Mouse (Mus musculus): ENCODE measurements around the gene Sox3. TPM values are rescaled to one million over a fixed set of nuclear protein-coding genes. Genes with fewer than 3 reads are reported as not detected.

Gene Sox3
- total RNA-seq (2015; ENCODE audit: low replicate concordance) (not detected in 2 replicates), total RNA-seq (2017; ENCODE audit: low replicate concordance) (not detected in 2 replicates)

DNA sequence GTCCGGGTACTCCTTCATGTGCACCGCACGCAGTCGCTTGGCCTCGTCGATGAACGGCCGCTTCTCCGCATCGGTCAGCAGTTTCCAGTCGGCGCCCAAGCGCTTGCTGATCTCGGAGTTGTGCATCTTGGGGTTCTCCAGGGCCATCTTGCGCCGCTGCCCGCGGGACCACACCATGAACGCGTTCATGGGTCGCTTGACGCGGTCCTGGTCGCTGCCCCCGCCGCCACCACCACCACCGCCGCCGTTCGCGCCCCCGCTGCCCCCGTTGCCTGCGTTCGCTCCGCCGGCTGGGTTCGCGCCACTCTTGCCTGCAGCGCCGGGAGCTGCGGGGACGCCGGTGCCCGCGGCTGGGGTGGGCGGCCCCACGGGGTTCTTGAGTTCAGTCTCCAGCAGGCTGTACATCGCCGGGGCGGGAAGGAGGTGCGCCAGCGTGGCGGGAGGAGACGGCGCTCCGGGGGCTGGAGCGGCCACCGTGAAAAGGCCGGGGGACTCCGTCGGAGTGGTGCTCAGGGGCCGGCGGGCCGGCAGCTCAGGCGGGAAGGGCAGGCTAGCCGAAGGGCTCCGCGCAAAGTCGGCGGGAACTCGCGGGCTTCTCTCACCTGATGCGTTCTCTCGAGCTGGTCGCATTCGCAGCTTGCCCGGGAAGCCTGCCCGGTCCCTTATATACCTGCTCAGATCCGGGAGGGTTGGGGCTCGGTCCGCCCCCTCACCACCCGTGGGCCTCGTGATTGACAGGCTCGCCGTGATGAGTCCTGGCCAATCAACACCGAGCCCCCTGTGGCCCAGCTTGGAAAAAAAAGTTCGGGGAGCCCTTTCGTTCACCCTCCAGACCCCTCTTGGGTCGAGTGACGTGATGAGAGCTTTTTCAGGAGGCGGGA is at the start of gene Sox3:
Gene Sox3 (minus strand): TSS at position 630 of the 881 bp plus-strand sequence.
- ATAC-seq (replicated peaks; ENCODE audit: low FRiP score, poor library complexity, severe bottlenecking), result no peak

- no peak for ATAC-seq (replicated peaks; ENCODE audit: low FRiP score, poor library complexity, severe bottlenecking)
Measured at GRCm38 (mm10) chrX:60940225-60940624, 47.0 kb upstream of the Sox3 start.

DNA sequence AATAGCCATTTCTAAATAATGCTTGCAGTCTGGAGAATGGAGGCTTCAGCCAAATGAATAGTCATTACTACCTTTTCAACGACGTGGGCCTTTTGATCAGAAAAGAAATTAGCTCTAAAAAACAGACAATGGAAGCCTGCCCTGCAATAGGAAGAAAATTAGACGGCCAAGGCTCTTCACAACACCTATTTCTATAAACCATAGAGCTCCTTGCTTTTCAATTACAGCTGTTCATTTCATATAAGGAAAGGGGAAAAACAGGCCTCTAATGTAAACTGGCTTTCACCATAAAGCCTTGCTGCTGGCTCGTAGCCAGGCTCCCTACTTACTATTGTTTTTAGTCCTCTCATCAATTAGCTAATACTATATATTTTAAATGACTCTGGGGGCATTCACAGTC is 6.3 kb upstream of the Sox3 start:
- ATAC-seq (replicated peaks; ENCODE audit: low FRiP score, poor library complexity, severe bottlenecking), result no peak

DNA sequence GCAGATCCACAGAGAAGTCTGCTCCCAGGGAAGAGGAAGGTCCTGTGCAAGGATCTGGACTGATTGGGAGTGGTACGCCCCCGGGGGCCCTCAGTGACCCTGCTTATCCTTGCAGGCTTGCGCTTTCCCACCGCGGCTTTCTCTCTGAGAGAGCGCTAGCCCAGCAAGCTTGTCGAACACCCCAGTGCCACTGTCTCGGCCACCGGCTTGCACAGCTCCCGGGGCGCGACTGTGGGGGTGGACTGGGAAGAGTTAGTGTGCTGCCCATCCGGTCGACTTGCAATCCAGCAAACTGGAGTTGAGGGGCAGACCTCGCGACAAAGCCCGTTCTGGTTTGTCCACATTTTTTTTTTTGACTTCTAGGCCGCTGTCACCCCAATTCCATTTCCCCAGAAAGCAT is 5.4 kb upstream of the Sox3 start:
- ATAC-seq (replicated peaks; ENCODE audit: low FRiP score, poor library complexity, severe bottlenecking), result no peak

DNA sequence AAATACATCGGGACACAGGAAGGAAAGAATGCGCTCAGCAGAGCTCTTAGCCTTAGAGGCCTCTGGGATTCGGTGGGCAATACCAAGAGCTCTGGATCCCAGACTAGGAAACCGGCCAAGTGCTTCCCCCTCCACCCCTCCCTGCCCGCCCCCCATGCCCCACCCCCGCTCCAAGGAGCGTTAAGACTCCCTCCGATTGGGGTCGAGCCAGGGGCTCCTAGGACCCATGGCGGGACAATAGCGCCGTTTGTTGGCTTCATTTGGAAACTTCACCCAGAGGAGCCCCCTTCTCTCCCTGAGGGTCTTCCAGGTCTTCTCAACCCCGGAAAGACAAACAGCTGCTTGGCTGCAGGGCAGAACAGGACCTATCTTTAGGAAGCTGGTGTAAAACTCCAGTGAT is 3.1 kb upstream of the Sox3 start:
- ATAC-seq (replicated peaks; ENCODE audit: low FRiP score, poor library complexity, severe bottlenecking), result no peak

- ATAC-seq (replicated peaks; ENCODE audit: low FRiP score, poor library complexity, severe bottlenecking), result no peak
Measured at GRCm38 (mm10) chrX:60895416-60895815, 2.2 kb upstream of the Sox3 start.

DNA sequence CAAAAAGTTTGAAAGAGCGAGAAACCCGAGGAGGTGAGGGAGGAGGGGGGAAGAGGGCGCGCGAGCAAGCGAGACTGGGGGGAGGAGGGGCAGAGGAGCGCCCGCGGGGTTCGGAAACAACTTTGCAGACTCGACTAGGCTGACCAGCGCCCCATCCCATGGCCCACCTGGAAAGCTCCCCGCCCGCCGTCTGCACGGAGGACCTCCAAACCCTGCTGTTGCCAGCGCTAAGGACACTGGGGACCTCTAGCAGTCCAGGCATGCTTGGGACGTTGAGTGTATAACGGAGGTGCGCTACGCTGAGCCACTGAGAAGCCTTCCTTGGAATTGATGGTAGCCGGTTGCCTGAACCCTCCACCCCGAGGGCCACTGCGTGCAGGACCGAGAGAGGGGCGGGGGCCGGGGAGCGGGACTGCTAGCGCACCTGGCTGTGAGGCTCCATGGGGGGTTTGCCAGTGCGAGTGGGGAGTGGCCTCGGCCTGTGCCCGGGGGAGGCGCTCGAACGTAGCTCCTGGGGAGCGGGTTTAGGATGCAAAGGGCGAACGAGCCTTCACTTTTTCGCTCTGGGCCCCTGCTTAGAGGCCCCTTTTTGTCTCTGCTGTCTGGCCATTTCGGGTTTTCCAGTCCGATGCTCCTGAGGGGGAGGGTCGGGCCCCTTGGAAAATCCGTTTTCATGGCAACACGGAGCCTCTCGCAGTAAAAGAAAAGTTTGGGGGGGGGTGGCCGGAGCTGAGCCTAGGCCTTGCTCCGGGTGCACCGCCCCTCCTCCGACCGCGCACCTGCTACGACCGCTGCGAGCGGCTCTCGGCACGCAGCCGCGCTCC is 702 bp upstream of the Sox3 start:
- ATAC-seq (replicated peaks; ENCODE audit: low FRiP score, poor library complexity, severe bottlenecking), result no peak

DNA sequence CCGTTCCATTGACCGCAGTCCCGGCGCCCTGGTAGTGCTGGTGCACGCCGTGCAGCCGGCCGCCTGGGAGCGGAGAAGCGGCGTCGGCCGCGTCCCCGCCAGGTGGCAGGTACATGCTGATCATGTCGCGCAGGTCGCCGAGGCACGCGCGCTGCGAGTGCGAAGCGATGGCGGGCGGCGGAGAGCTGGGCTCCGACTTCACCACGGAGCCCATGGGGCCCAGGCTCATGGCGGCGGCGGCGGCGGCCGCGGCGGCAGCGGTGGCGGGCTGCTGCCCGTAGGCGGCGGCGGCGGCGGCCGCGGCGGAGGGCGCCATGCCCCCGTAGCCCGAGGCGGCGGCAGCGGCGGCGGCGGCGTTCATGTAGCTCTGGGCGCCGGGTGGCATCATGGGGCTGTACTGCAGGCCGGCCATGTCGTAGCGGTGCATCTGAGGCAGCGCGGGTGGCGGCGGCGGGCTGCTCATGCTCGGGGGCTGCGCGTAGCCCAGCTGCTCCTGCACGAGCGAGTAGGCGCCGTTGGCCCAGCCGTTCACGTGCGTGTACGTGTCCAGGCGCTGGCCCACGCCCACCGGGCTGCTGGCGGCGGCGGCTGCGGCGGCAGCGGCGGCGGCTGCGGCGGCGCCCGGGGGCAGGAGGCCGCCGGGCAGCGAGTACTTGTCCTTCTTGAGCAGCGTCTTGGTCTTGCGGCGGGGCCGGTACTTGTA is 981 bp downstream of the Sox3 start:
- ATAC-seq (replicated peaks; ENCODE audit: low FRiP score, poor library complexity, severe bottlenecking), result no peak

- no peak for ATAC-seq (replicated peaks; ENCODE audit: low FRiP score, poor library complexity, severe bottlenecking)
Measured at GRCm38 (mm10) chrX:60891329-60892095, 1.7 kb downstream of the Sox3 start.

DNA sequence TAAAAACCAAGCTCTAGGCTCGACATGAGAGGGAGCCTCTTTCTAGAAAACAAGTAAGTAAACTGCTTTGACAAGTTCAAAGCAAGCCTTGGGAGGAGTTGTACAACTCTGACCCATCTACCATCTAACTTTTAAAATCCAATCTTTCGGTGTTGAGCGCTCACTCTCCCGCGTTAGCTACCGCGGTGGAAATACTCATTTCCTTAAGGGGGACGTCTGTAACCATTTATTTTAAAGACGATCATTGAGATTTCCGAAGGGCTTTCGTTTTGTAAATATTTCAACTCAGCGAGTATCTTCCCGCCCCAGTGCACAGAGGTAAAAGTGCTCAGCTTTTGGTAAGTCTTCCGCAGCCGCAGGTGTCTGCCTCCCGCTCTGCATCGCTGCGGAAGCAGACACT is 2.6 kb downstream of the Sox3 start:
- ATAC-seq (replicated peaks; ENCODE audit: low FRiP score, poor library complexity, severe bottlenecking), result no peak

- ATAC-seq (replicated peaks; ENCODE audit: low FRiP score, poor library complexity, severe bottlenecking), result no peak
Measured at GRCm38 (mm10) chrX:60889956-60890485, 3.2 kb downstream of the Sox3 start.
